Mouse (Mus musculus) myocyte (in vitro differentiated cells): Measurements from ENCODE around the gene Setd1b.

Source experiments
- CEBPB ChIP-seq: IDR thresholded peaks from 2 replicates; pipeline ENCODE4 v1.6.1; 2011; ENCODE audit warnings: mild to moderate bottlenecking, moderate library complexity; ENCODE audit not compliant: poor library complexity, insufficient read depth, severe bottlenecking
- MAX ChIP-seq: IDR thresholded peaks from one replicate; pipeline ENCODE4 v1.6.1; 2011; ENCODE audit warnings: low read depth, mild to moderate bottlenecking, control low read depth
- MYOD1 ChIP-seq, 3 experiments: IDR thresholded peaks; one replicate each; pipeline ENCODE4 v1.6.1; 2011; ENCODE audit warnings: control low read depth in 2 of 3, low read depth in 2 of 3, mild to moderate bottlenecking in 2 of 3, moderate library complexity in 1 of 3; ENCODE audit not compliant: insufficient read length in 2 of 3, control insufficient read depth in 1 of 3
- MYOG ChIP-seq, 3 experiments: IDR thresholded peaks; one replicate each; pipeline ENCODE4 v1.6.1; 2011; ENCODE audit warnings: control low read depth in 2 of 3, low read depth in 2 of 3, mild to moderate bottlenecking in 2 of 3; ENCODE audit not compliant: insufficient read length in 2 of 3, control insufficient read depth in 1 of 3, insufficient read depth in 1 of 3
- POLR2A ChIP-seq: IDR thresholded peaks from one replicate; pipeline ENCODE4 v1.6.1; 2011; ENCODE audit warnings: low read depth, mild to moderate bottlenecking, control low read depth, moderate library complexity; ENCODE audit not compliant: insufficient read length
- POLR2AphosphoS2 ChIP-seq: IDR thresholded peaks from one replicate; pipeline ENCODE4 v1.6.1; 2011; ENCODE audit warnings: low read depth, control low read depth; ENCODE audit not compliant: insufficient read length
- REST ChIP-seq: IDR thresholded peaks from one replicate; pipeline ENCODE4 v1.6.1; 2011; ENCODE audit warnings: mild to moderate bottlenecking, control low read depth, moderate library complexity; ENCODE audit not compliant: insufficient read depth, insufficient read length
- SRF ChIP-seq: IDR thresholded peaks from one replicate; pipeline ENCODE4 v1.6.1; 2011; ENCODE audit warnings: low read depth; ENCODE audit not compliant: control insufficient read depth, insufficient read length
- USF1 ChIP-seq: IDR thresholded peaks from one replicate; pipeline ENCODE4 v1.6.1; 2011; ENCODE audit warnings: low read depth, mild to moderate bottlenecking, control low read depth, moderate library complexity

DNA sequence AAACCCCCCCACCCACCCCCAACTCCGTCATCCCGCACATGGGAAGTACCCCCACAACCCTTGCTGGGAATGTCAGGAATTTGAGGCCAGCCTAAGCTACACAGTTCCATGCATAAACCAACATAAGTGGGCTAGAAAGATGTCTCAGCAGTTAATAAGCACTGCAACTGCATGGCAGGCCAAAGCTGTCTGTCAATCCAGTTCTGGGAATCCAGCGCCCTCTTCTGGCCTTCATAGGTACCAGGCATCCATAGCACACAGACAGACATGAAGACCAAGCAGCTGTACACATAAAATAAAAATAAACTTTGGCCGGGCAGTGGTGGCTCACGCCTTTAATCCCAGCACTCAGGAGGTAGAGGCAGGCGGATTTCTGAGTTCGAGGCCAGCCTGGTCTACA is 13.4 kb downstream of the Setd1b start:
- no peak for TF ChIP-seq MYOD1 (IDR thresholded peaks at IDR 0.05; ENCODE audit: control insufficient read depth in 1 of 3, insufficient read length in 2 of 3, low read depth in 2 of 3)
- no peak for TF ChIP-seq POLR2A
- no peak for TF ChIP-seq USF1
- TF ChIP-seq SRF: no peak
- TF ChIP-seq REST: no peak
- no peak for TF ChIP-seq POLR2AphosphoS2
- TF ChIP-seq CEBPB: no peak
- TF ChIP-seq MYOG (IDR thresholded peaks at IDR 0.05; ENCODE audit: control insufficient read depth in 1 of 3, insufficient read depth in 1 of 3, insufficient read length in 2 of 3, low read depth in 2 of 3): peak in 1 of 3 experiments; percentile 32
- no peak for TF ChIP-seq MAX
